Mouse (Mus musculus): Measurements from ENCODE around the gene Ano4.

The Ano4 gene

DNA sequence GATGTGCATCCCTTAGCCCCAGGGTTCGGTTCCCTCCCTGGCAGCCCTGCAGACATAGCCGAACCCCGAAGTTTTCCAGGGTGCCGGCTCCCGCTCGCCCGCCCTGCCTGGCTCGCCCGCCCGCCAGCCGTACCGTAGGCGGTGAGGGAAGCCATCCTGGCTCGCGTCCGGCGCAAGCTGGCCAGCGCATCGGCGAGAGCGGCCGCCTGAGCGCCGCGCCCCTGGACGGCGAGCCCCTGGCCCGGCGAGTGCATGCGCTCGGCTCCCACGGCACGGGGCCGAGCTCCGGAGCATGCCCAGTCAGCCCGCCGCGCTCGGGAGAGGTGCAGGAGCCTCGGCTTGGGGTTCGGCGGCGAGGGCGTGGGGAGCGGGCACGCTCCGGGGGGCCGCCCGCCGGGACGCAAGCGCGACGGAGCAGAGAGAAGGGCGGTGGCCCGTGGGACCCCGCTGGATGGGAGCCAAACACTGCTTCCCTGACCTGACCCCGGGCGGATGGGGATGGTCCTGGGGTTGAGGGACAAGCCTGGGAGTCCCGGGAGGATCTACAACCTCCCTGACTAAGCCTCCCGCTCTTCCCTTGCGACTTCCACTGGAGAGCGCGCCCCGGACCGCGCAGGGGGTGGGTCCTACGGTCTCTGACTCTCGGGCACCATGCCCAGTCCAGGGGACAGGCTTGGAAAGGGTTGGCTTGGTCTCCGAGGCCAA lies at the start of gene Ano4:
Ano4 (minus strand) TSS at position 272 of the 705 bp plus-strand sequence.
- in situ Hi-C loops (cut with MboI; ENCODE audit: low sequenced_read_pairs): loop anchor here (25.0 kb wide), 1 partner anchor 293 kb away; no protein-coding TSS in a partner anchor

DNA sequence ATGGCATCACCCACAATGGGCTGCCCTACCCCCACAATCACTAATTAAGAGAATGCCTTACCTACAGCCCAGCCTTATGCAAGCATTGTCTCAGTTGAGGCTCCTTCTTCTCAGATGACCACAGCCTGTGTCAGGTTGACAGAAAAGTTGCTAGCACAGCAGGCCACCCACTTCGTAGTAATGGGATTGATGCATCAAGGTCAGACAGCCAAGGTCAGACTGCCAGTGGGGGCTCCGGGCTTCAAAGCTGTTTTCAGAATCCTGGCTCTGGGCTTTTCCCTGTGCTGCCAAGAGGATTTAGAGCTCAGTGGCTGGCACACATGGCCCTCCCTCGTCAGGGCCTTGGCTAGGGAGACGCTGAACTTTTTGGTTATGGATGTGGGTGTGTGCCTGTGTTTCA lies 48.1 kb upstream of the Ano4 start:
- in situ Hi-C loops (cut with MboI; ENCODE audit: low sequenced_read_pairs): no loop called here

DNA sequence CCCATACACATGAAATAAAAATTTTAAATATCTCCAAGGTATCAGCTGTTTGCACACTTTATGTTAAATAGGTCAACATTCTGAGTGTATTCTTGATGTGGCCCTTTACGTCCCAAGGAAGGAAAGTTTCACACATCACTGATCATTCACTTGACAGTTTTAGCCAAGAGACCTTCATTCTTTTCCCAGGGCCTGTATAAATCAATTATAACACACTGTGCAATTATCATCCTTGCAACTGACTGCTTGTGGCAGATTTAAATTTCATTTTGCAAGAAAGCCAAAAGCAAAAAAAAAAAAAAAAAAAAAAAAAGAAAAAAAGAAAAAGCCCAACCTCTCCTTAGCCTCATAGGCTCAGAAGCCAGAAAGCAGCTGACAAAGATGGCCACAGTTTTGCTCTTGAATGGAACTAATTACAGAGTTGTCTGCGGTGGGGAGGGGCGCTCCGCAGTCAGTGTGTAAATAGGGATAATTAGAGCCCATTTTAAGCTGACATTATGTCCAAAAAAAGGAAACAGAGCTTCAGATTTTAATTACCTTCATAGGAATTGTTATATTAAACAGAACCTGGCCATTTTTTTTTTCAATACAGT lies 47.1 kb upstream of the Ano4 start:
- in situ Hi-C loops (cut with MboI; ENCODE audit: low sequenced_read_pairs): no loop called here

DNA sequence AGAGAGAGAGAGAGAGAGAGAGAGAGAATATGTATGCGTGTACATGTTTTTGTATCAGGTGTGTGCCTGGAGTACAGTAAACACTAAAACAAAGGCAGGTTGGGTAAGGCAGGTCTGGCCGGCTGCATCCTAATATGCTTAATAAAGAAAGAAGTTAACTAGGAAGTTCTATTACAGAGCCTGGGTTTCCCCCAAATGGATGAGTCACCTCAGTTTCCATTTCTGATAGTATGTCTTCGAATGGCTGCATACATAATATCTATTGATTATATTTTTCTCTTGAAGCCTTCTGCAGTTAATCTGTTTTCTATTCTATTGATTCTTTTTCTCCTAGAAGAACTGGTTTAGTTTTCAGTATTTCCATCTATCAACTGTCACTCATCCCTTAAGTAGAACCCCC lies 41.9 kb upstream of the Ano4 start:
- in situ Hi-C loops (cut with MboI; ENCODE audit: low sequenced_read_pairs): no loop called here

DNA sequence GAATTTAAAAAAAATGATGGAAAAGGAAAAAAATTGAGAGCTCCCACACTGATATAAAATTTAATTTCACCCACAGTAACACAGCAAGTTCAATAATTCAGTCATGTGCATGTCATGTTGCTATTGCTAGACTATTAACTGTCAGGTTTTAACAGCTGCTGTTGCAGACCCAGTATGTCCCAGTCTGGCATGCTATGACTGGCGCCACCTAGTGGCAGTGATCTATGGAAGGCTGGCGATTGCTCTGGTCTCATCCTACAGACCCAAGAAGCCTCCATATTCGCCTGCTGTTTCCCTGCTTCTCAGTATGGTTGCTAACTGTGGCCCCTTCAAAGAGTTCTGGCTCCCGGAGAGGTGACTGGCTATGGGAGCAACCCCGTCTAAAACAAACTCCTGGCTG lies 38.9 kb upstream of the Ano4 start:
- in situ Hi-C loops (cut with MboI; ENCODE audit: low sequenced_read_pairs): no loop called here

DNA sequence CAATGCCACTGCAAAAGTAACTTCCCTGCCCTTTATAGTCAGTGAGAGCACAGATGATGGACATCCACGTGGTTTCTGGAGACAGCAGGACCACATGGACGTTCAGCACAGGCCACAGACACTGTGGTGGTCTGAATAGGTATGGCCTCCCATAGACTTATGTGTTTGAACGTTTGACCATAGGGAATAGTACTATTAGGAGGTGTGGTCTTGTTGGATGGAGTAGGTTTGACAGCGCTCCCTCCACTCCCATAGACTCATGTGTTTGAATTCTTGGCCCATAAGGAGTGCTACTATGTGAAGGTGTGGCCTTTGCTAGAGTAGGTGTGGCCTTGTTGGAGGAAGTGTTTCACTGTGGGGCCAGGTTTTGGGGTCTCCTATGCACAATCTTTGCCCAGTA lies 33.2 kb upstream of the Ano4 start:
- in situ Hi-C loops (cut with MboI; ENCODE audit: low sequenced_read_pairs): no loop called here

DNA sequence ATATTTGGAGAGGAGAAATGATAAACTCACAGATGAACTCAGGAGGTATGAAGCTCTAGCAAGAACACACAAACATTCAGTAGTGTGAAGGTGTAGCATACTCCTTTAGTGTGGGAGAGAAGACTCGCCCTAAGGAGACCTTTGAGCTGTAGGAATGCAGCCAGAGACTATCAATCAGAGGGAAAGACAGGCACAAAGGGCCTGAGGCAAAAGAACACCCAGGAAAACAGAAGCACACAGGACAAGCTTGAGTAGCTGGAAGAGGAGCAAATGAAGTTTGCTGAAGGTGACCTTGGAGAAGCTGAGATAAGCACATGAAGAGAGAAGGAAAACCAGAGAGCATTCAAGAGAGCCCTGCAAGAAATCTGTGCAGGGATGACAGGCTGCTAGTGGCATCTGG lies 25.5 kb upstream of the Ano4 start:
- in situ Hi-C loops (cut with MboI; ENCODE audit: low sequenced_read_pairs): no loop called here

DNA sequence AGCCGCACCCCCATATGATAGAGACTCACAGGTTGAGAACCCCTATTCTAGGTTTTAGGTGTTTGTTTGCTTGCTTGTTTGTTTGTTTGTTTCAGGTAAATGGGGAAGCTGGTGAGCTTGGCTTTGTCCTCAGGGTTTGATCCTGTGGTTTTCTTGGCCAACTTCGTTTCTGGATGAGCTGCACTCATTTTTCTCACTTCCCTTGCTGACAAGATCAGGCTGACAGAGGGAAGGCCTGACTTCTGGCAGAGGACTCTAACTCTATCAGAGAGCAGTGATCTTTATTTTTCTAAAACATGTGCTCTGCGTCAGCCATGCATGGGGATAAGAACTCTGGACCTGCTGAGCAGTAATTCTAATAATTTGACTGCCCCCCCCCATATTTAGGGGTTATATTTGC lies 14.4 kb upstream of the Ano4 start:
- in situ Hi-C loops (cut with MboI; ENCODE audit: low sequenced_read_pairs): no loop called here

DNA sequence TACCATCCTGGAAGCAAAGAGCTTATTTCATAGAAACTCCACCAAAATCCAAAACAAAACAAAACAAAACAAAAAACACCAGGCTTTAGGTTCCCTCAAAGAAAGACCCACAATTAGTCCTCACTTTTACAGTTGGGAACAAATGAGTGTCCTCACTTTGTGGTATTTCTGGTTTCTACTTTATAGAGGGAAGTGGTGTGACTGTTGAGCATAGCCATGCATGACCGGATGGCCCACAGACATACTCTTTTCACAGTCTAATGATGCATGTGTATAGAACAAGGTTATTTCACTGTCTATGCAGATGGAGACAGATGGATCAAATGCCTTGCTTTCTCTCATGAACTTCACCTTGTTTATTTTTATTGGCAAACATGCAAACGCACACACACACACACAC lies 10.1 kb upstream of the Ano4 start:
- in situ Hi-C loops (cut with MboI; ENCODE audit: low sequenced_read_pairs): no loop called here

DNA sequence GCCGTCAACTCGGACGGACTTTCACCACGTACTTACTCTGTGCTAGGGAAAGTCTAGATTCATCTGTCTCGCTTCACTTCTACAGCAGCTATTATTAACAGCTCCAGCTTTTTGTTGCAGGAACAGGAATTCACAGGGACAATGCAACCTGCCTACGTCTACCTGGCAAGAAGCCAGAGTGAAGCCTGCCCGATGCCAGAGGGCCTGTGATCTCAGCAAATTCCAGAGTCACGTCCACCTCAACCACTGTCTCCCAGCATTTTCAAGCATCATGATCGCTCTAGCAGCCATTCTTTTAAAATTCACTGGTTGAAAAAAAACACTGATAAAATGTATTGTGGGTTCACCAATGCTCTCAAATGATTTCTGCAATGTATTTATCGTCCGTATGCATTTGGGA lies 6.9 kb upstream of the Ano4 start:
- in situ Hi-C loops (cut with MboI; ENCODE audit: low sequenced_read_pairs): no loop called here

DNA sequence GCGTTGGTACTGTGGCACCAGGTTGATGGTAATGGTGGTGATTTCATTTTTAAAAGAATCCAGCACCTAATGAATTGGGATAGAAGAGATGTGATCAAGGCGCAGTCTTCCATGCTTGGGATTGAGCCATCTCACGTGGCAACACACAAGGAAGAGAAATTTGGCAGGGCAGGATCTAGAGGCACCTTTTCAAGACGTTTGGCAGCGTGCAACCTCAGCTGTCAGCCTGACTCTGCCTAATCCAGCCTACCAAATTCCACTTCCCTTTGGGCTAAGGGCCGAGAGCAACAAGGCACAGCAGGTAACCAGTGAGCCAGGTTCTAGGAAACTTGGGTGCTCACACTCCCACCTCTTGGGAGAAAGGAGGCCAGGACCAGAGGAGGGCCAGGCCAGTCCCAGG lies 1.0 kb upstream of the Ano4 start:
- in situ Hi-C loops (cut with MboI; ENCODE audit: low sequenced_read_pairs): loop anchor here (25.0 kb wide), 1 partner anchor 292 kb away; no protein-coding TSS in a partner anchor

DNA sequence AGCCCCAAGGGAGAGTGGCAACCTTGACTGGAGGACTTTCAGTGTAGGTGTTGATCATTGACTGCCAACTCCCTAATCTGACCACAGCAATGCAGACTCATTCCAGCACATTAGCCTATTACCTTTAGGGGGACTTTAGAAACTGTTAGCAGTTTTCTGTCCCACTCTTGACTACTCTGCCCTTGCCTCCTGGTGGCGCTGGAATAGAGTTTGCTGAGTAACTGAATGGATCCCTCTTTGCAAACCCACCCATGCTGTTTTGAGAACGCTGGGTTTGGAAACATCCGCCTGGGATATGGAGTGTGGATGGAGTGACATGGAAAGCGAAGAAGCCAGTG lies 603 bp upstream of the Ano4 start:
- in situ Hi-C loops (cut with MboI; ENCODE audit: low sequenced_read_pairs): loop anchor here (25.0 kb wide), 1 partner anchor 292 kb away; no protein-coding TSS in a partner anchor

DNA sequence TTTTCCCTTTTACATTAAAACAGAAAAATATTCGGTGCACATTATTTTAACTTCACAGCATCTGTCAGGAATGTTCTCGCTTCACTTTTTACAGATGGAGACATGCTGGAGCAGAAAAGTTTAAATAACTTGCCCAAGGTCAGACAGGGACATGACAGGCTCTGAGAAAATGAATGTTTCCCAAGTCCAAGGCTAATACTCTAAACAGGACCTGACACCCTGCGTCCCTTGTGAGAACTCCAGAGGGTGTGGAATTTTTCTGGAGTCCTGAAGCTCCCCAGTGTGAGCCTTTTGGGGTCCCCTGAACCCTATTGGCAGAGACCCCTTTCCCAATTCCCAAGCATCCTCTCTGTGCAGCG lies 451 bp downstream of the Ano4 start:
- in situ Hi-C loops (cut with MboI; ENCODE audit: low sequenced_read_pairs): loop anchor here (25.0 kb wide), 1 partner anchor 293 kb away; no protein-coding TSS in a partner anchor

DNA sequence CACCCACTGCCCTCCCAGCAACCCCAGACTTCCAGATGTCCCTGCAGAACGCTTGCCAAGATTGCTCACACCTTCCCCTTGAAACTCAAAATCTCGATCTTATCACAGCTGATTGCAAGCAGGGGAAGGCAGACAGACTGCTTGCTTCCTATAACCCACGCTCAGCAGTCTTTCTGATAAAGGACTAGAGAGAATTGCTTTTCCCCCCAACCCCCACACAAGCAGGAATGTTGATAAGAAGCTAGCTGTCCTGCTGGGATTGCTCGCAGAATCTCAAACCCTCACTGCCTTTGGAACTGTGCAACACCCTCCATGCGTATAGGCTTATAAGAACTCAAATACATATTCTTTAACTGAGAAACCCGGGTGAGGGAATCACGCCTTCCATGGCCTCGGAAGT lies 846 bp downstream of the Ano4 start:
- in situ Hi-C loops (cut with MboI; ENCODE audit: low sequenced_read_pairs): loop anchor here (25.0 kb wide), 1 partner anchor 294 kb away; no protein-coding TSS in a partner anchor

DNA sequence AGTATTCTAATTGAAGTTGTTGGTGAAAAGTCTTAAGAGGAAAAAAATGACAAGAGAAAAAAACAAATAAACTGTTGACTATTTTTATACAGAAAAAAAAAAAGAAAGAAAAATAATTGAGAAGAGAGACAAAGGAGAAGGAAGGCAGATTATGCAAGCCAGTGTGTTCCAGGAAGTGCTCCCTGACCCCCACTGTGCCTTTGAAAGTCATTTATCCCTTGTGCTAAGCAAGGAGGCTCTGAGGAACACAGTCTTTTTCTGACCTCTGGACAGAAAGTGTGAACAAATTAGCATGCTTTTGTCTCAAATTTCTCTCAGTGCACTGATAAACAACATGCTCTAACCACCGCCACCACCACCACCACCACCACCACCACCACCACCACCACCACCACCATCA lies 14.3 kb downstream of the Ano4 start:
- in situ Hi-C loops (cut with MboI; ENCODE audit: low sequenced_read_pairs): loop anchor here (25.0 kb wide), 1 partner anchor 307 kb away; no protein-coding TSS in a partner anchor

DNA sequence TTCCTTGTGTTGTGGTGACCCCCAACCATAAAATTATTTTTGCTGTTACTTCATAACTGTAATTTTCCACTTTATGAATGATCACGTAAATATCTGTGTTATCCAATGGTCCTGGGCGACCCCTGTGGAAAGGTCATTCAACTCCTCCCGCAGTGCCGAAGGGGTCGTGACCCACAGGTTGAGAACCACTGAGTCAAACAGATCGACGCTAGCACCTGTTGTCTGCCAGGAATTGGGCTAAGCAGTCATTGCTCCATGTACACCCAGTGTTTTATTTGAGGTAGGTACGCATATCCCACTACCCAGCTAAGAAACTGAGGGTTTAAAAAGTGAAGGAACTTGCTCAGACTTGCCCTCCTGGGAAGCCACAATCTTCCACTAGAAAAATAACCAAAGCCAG lies 14.8 kb downstream of the Ano4 start:
- in situ Hi-C loops (cut with MboI; ENCODE audit: low sequenced_read_pairs): loop anchor here (25.0 kb wide), 1 partner anchor 307 kb away; no protein-coding TSS in a partner anchor

DNA sequence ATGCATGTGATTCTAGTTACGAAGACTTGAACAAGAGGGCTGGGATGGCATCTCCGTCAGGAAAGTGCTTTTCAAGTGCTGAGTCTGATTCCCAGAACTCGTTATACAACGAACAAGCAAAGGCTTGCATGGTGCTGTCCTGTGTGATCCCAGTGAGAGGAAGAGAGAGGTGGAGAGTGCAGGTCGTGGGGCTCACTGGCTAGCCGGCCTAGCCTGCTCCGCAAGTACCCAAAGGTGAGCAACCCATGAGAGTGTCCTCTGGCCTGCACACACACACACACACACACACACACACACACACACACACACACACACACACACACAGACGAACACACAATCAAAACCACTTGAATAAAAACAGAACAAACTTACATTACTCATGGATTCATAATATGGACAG lies 15.7 kb downstream of the Ano4 start:
- in situ Hi-C loops (cut with MboI; ENCODE audit: low sequenced_read_pairs): loop anchor here (25.0 kb wide), 1 partner anchor 308 kb away; no protein-coding TSS in a partner anchor

DNA sequence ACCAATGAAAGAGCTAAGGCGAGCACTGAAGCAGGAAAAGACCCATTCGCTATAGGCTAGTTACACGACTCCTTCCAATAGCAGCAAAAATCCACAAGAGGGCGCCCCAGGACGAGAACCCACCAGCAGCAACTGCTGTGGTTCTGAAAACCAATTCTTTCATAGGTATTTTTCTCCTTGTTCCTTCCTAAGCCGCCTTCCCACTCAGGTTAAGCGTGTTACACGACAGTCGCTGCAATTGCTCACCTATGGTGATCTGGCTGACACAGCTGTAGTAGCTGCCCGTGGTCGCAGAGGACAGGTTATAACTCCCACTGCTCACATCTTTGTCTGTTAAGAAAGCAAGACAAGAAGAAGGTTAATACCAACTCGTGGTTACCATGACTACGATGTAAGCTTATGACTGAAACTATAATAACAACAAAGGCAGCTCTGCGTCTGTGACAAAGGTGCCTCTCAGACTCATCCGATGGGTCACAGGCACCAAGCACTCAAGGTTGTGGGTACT lies 17.5 kb downstream of the Ano4 start:
- in situ Hi-C loops (cut with MboI; ENCODE audit: low sequenced_read_pairs): loop anchor here (25.0 kb wide), 1 partner anchor 310 kb away; no protein-coding TSS in a partner anchor

DNA sequence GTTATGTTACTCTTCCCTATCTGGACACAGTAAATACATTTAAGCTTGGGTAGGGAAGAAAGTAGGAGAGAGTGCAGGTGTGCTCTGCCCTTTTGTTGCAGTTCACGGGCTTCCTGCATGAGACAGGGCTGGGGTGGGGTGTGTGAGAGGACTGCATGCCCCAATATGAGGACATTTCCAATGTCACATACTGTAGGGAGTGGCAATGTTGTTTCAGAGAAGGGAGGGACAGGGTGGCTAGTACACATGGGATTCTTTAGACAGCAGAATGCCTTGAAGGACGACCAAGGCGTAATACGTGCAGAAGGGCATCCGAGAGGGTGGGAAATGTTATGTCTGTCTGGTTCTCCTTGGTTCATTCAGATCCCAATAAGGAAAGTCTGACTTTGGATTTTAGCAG lies 18.2 kb downstream of the Ano4 start:
- in situ Hi-C loops (cut with MboI; ENCODE audit: low sequenced_read_pairs): loop anchor here (25.0 kb wide), 1 partner anchor 311 kb away; no protein-coding TSS in a partner anchor

DNA sequence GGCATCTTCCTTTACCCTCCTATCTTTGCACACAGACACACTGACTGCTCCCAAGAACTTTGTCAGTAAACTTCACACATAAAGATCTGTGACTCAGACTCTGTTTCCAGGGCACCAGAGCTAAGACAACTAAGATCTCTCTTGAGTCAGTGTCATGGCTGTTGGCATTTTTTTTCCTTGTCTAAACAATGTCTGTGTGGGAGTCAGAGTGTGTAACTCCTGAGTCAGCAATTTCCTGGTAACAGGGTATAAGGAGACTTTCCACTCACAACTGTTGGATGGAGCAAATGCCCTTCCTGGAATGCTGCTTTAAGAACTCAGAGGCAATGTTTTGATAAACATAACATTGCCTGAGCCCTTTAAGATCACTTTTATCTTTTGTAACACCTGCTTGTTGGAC lies 37.0 kb downstream of the Ano4 start:
- in situ Hi-C loops (cut with MboI; ENCODE audit: low sequenced_read_pairs): no loop called here

DNA sequence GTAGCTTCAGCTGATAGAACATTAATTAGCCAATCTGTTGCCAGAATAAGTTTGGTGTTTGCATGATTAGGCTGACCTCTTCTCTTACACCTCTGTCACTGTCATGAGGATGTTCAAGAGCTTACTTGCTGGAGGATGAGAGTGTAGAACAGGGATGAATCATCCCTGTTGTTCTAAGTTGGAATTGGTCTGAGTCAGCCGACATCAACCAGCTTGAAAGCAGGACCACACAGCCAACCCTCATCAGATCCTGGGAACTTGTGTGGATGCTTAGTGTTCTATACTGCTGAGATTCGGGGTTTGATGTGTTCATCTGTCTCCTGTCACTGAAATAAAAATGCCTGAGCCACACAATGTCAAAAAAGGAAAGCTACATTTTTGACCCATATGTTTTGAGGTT lies 44.2 kb downstream of the Ano4 start:
- in situ Hi-C loops (cut with MboI; ENCODE audit: low sequenced_read_pairs): no loop called here

DNA sequence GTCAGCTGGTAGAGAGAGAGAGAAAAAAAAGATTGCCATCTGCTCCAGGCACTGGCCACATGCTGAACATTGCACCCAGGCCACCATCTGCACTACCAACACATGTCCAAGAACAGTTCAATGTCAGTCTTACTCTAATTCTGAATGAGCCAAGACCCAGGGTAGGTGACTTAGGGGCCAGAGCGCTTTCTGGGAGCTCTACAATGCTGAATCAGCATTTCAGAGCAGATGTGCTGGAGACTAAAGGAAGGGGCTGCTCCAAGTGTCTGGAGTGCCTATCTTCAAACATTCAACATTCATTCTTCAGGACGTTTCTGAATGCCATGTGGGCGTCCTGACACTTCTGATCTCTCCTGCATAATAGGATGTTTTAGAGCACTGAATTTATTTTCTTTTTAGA lies 51.8 kb downstream of the Ano4 start:
- in situ Hi-C loops (cut with MboI; ENCODE audit: low sequenced_read_pairs): no loop called here
